Mouse (Mus musculus) liver, adult 2 months (tissue): ENCODE measurements around the gene Taf6l.

Experiments used
- CTCF ChIP-seq: fragments of 200-500 bp; IDR thresholded peaks from 2 replicates; pipeline ENCODE4 v1.5.1; 2011; ENCODE audit warnings: low read depth, low read length, control low read depth
- POLR2A ChIP-seq: fragments of 200-500 bp; IDR thresholded peaks from 2 replicates; pipeline ENCODE4 v1.6.1; 2011; ENCODE audit warnings: low read length, control low read depth; ENCODE audit not compliant: insufficient read depth; ENCODE audit errors: extremely low read depth

GRCm38 (mm10) chr19:8741243-8741869 lies 44.9 kb downstream of the Taf6l start, which contains the start of gene Stx5a:
- TF ChIP-seq CTCF (no peak), POLR2A (peak; percentile 44; the same call in 1 of the 2 replicates)
